Mouse (Mus musculus): ENCODE measurements around the gene Acin1. TPM values are rescaled to one million over a fixed set of nuclear protein-coding genes. Genes with fewer than 3 reads are reported as not detected.

Gene Acin1
- polyA plus RNA-seq, 1 experiment from 2014 or later: 110 TPM

- no peak for DNase-seq (ENCODE audit: low spot score)
- WGBS: 3% methylated on average over 15 of the region's 15 CpGs
- Histone ChIP-seq H3K36me3 (no peaks in the 10 kb centered on the region), H3K27ac (0 out of 2 replicates have a peak overlapping the region, but pooled peaks have one; percentile 36), H3K4me1 (peaks cover 20% of the 10 kb centered on the region), H3K9me3 (no peaks in the 10 kb centered on the region), H3K27me3 (ENCODE audit: insufficient read depth, poor library complexity, severe bottlenecking) (peaks cover 9% of the 10 kb centered on the region; the same call in 1 of the 2 replicates), H3K4me3 (peak overlapping the region; percentile 54)
Observed at GRCm38 (mm10) chr14:54714617-54715081, 27.9 kb upstream of the Acin1 start.

GRCm38 (mm10) chr14:54714121-54714520 lies 27.4 kb upstream of the Acin1 start:
- WGBS: under 1% methylated on average over 13 of the region's 13 CpGs
- DNase-seq (ENCODE audit: low spot score): peak; percentile 88
- H3K4me1 ChIP-seq: peaks cover 21% of the 10 kb centered on the region

DNA sequence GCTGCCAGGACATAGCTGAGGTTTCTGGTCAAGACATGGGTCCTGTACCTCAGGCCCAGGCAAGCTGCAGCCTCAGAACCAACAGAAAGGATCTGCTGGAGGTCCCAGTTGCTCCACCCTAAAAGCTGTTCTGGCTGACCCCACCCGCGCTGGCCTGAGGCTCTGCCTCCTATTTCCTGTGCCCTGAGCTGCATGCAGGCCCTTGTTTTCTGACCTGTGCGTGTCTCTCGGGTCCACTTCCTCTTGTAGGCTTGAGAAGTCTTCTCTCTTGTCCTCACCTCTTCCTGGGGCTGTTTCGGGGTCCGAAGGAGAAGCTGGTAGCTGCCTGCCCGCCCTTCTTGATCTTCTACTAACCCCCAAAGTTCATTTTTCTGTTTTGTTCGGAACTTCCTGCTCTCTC lies 26.1 kb upstream of the Acin1 start:
- H3K27me3 ChIP-seq (ENCODE audit: insufficient read depth, poor library complexity, severe bottlenecking): peaks cover 9% of the 10 kb centered on the region; the same call in 1 of the 2 replicates
- 63% methylated on average over 8 of the region's 8 CpGs for WGBS
- no peaks in the 10 kb centered on the region for H3K36me3 ChIP-seq
- H3K27ac ChIP-seq: peak overlapping the region; percentile 37; the same call in 1 of the 2 replicates
- H3K4me3 ChIP-seq: no peak overlapping the region
- H3K4me1 ChIP-seq: peaks cover 30% of the 10 kb centered on the region
- no peaks in the 10 kb centered on the region for H3K9me3 ChIP-seq
- no peak for DNase-seq (ENCODE audit: low spot score)

More at GRCm38 (mm10) chr14:54714121-54714520, 27.4 kb upstream of the Acin1 start:
- no peaks in the 10 kb centered on the region for H3K9me3 ChIP-seq
- no peak overlapping the region for H3K27ac ChIP-seq
- H3K36me3 ChIP-seq: no peaks in the 10 kb centered on the region
- peaks cover 9% of the 10 kb centered on the region; the same call in 1 of the 2 replicates for H3K27me3 ChIP-seq (ENCODE audit: insufficient read depth, poor library complexity, severe bottlenecking)
- H3K4me3 ChIP-seq: peak overlapping the region; percentile 54

DNA sequence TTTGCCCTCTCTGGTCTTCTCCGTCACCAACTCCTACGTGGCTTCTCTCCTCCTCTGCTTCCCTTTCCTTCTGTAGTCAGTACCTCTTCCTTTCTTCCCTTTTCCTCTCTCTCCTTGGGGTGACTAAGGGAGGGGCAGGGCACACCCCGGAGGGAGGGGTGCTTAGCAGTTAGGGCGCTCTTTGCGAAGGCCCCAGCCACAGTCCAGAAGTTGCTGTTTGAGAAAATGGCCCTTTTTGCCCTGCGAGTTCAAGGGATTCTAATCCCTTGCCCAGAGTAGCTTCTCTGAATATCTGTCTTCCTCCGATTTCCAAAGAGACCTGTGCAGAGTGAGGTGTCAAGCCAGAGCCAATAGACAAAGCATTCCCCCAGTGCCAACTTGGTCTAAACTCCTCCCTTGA lies 25.3 kb upstream of the Acin1 start, which contains the start of gene Cebpe:
Cebpe (minus strand) TSS at position 101 of the 400 bp plus-strand sequence.
- Histone ChIP-seq H3K27me3 (ENCODE audit: insufficient read depth, poor library complexity, severe bottlenecking) (peaks cover 14% of the 10 kb centered on the region; the same call in 1 of the 2 replicates), H3K4me3 (no peak within 1 kb of the TSS)
- 84% methylated on average over 7 of the region's 7 CpGs for whole genome bisulfite sequencing

GRCm38 (mm10) chr14:54709054-54709453 lies 22.3 kb upstream of the Acin1 start:
- WGBS: 58% methylated on average over 9 of the region's 9 CpGs
- no peak overlapping the region for H3K4me3 ChIP-seq
- DNase-seq (ENCODE audit: low spot score): no peak

More for the DNA sequence above, 25.3 kb upstream of the Acin1 start, which contains the start of gene Cebpe:
- Histone ChIP-seq H3K36me3 (no peaks in the 10 kb centered on the region), H3K9me3 (no peaks in the 10 kb centered on the region), H3K4me1 (peaks cover 37% of the 10 kb centered on the region), H3K27ac (peak within 1 kb of the TSS; percentile 37; the same call in 1 of the 2 replicates)
- DNase-seq (ENCODE audit: low spot score): no peak

DNA sequence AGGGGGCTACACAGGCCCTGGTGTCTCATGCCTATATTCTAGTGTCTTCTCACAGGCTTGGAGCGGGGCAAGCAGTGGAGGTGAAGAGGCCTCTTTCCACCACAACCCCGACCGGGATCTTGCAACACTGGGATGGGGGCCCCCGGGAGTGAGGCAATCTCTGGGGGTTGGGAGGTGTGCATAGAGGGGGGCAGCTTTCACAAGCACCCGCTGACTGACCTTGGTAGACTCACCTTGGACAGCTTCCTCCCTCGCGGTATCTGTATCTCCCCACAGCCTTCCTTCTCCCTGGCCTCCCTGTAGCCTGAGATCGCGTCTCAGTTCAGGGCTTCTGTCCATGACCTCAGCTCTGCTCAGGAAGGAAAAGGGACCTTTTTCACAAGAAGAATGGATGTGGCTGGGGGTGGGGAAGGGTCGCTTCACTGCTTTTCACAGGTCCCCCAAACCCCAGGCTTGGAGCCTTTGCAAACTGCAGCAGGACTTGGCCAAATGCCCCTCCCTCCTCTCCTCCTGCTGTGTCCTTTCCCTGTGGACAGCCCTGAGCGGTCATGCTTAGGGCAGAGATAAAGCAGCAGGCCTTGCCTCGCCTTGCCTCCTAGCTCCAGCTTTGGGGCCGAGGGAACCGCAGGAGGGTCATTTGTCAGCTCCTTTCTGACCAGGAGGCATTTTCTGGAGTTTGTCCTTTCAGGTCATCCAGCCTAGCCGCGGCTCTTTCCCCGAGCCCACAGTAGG lies 20.0 kb upstream of the Acin1 start:
- Histone ChIP-seq H3K9me3 (no peaks in the 10 kb centered on the region), H3K4me1 (peaks cover 43% of the 10 kb centered on the region), H3K36me3 (no peaks in the 10 kb centered on the region), H3K4me3 (peak overlapping the region; percentile 34; the same call in 1 of the 2 replicates), H3K27ac (peak overlapping the region; percentile 84), H3K27me3 (ENCODE audit: insufficient read depth, poor library complexity, severe bottlenecking) (peaks cover 23% of the 10 kb centered on the region; the same call in 1 of the 2 replicates)
- DNase-seq (ENCODE audit: low spot score): peak; percentile 83
- 32% methylated on average over 17 of the region's 17 CpGs for WGBS

More at GRCm38 (mm10) chr14:54709054-54709453, 22.3 kb upstream of the Acin1 start:
- Histone ChIP-seq H3K27ac (no peak overlapping the region), H3K36me3 (no peaks in the 10 kb centered on the region), H3K4me1 (peaks cover 50% of the 10 kb centered on the region), H3K9me3 (no peaks in the 10 kb centered on the region), H3K27me3 (ENCODE audit: insufficient read depth, poor library complexity, severe bottlenecking) (peaks cover 14% of the 10 kb centered on the region; the same call in 1 of the 2 replicates)

DNA sequence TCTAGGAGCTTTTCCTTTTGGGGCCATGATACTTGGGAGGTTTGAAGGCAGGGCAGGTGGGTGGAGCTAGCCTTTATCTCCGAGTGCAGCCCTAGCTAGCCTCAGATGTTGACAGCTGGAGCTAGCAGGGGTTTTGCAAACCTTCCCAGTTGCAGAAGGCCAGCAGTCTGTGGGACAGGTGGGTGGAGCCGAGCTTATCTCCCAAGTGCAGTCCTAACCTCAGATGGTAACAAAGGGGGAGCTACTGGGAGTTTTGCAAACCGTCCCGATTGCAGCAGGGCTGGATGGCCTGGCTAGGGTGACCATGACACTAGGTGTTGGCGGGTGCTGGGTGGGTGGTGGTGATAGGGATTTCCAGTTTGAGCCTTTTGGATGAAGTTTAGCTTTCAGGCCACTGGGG lies 19.1 kb upstream of the Acin1 start:
- Histone ChIP-seq H3K36me3 (no peaks in the 10 kb centered on the region), H3K27ac (peak overlapping the region; percentile 84), H3K4me3 (0 out of 2 replicates have a peak overlapping the region, but pooled peaks have one; percentile 8), H3K4me1 (peaks cover 48% of the 10 kb centered on the region), H3K9me3 (no peaks in the 10 kb centered on the region), H3K27me3 (ENCODE audit: insufficient read depth, poor library complexity, severe bottlenecking) (peaks cover 23% of the 10 kb centered on the region; the same call in 1 of the 2 replicates)
- WGBS: 14% methylated on average over 5 of the region's 5 CpGs
- DNase-seq (ENCODE audit: low spot score): peak; percentile 93

DNA sequence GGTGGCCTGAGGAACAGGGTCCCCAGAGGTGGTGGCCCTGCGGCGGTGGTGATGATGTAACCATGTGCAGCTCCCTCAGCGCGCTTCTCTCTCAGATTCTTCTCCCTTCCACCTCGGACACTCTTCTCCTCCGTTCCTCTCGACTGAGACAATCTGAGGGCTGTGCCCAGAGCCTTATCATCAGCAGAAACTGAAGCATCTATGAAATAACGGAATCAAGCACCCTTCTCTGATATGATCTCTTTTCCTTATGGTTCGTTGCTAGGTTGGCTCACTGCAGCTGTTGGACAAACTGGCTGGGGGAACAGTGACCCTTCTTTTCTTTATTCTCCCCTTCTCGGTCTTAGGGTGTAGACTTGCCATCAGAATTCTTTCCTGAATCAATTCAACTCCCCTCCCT lies 16.5 kb upstream of the Acin1 start:
- H3K36me3 ChIP-seq: no peaks in the 10 kb centered on the region
- no peak overlapping the region for H3K27ac ChIP-seq
- H3K27me3 ChIP-seq (ENCODE audit: insufficient read depth, poor library complexity, severe bottlenecking): peaks cover 15% of the 10 kb centered on the region; the same call in 1 of the 2 replicates
- no peaks in the 10 kb centered on the region for H3K9me3 ChIP-seq
- H3K4me3 ChIP-seq: no peak overlapping the region
- H3K4me1 ChIP-seq: peaks cover 42% of the 10 kb centered on the region
- WGBS: 49% methylated on average over 10 of the region's 10 CpGs
- DNase-seq (ENCODE audit: low spot score): no peak

GRCm38 (mm10) chr14:54701298-54701697 lies 14.6 kb upstream of the Acin1 start:
- peaks cover 23% of the 10 kb centered on the region for H3K4me1 ChIP-seq
- DNase-seq (ENCODE audit: low spot score): peak; percentile 89
- 9% methylated on average over 6 of the region's 6 CpGs for WGBS
- H3K27ac ChIP-seq: no peak overlapping the region
- H3K27me3 ChIP-seq (ENCODE audit: insufficient read depth, poor library complexity, severe bottlenecking): 0 out of 2 replicates have a peak, but pooled peaks cover 9% of the 10 kb centered on the region
- H3K9me3 ChIP-seq: no peaks in the 10 kb centered on the region
- no peak overlapping the region for H3K4me3 ChIP-seq
- no peaks in the 10 kb centered on the region for H3K36me3 ChIP-seq

DNA sequence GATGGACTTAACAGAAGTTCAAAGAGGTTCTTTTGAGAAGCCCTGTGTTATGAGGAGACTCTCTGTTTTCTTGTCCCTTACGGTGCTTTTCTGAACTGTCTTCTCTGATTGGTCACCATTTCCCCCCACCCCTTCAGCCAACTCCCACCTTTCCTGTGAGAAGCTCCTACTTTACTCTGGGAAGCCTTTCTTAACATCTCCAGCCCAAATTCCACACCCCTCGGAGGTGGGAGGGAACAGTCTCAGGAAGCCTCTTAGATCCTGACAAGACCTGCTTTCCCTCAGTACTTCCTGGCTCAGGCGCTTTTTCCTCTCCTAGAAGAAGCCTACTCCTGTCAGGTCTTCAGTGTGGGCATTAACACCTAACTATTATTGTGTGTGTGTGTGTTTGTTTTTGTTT lies 12.9 kb upstream of the Acin1 start:
- no peaks in the 10 kb centered on the region for H3K9me3 ChIP-seq
- no peaks in the 10 kb centered on the region for H3K36me3 ChIP-seq
- H3K4me3 ChIP-seq: no peak overlapping the region
- H3K27me3 ChIP-seq (ENCODE audit: insufficient read depth, poor library complexity, severe bottlenecking): 0 out of 2 replicates have a peak, but pooled peaks cover 9% of the 10 kb centered on the region
- 28% methylated on average over 3 of the region's 3 CpGs for WGBS
- H3K4me1 ChIP-seq: peaks cover 11% of the 10 kb centered on the region; the same call in 1 of the 2 replicates
- DNase-seq (ENCODE audit: low spot score): no peak
- no peak overlapping the region for H3K27ac ChIP-seq

GRCm38 (mm10) chr14:54698733-54699132 lies 12.0 kb upstream of the Acin1 start, which contains the start of gene Gm29776:
Gm29776 (minus strand) TSS chr14:54698833.
- WGBS: 71% methylated on average over 4 of the region's 4 CpGs
- Histone ChIP-seq H3K9me3 (no peaks in the 10 kb centered on the region), H3K4me1 (peaks cover 11% of the 10 kb centered on the region; the same call in 1 of the 2 replicates), H3K4me3 (no peak within 1 kb of the TSS), H3K27me3 (ENCODE audit: insufficient read depth, poor library complexity, severe bottlenecking) (0 out of 2 replicates have a peak, but pooled peaks cover 9% of the 10 kb centered on the region), H3K36me3 (peaks cover 3% of the 10 kb centered on the region; the same call in 1 of the 2 replicates), H3K27ac (no peak within 1 kb of the TSS)
- DNase-seq (ENCODE audit: low spot score): no peak

DNA sequence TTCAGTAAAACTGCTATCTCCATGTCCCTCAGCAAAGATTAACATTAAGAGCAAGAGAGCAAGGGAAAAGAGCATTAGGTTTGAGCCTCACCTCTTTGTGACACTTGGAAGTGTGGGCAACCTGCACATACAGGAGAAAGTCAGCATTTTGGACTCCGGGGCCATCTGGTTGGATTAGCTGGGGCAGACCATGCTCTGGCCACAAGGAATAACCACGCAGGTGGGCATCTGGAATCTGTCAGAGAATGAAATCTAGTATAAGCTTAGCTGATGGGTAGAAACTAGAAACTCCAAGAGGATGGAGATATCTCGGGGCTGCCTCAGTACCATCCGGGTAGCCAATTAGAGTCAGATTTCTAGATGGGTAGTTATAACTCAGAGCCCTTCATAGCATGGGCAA lies 10.0 kb upstream of the Acin1 start:
- Histone ChIP-seq H3K27me3 (ENCODE audit: insufficient read depth, poor library complexity, severe bottlenecking) (no peaks in the 10 kb centered on the region), H3K27ac (no peak overlapping the region), H3K36me3 (peaks cover 17% of the 10 kb centered on the region), H3K4me1 (peaks cover 11% of the 10 kb centered on the region; the same call in 1 of the 2 replicates), H3K4me3 (no peak overlapping the region), H3K9me3 (no peaks in the 10 kb centered on the region)
- no peak for DNase-seq (ENCODE audit: low spot score)
- WGBS: 84% methylated on average over 4 of the region's 4 CpGs

DNA sequence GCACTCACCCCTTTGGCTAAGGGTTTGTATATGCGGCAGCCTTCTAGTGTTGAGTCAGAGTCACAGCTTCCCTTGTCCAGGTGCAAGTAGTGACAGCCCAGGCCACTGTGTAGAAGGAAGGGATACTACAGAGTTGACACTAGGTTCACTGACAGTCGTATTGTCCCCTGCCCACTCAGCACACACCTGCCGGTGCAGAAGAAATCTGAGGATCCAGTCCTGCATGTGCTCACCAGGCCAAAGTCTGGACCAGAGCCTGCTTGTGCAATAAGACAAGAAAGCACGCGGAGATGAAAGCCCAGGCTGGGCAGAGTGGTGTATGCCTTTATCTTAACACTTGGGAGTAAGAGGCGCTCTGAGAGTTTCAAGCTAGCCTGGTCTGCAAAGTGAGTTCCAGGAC lies 8.3 kb upstream of the Acin1 start:
- Histone ChIP-seq H3K4me1 (0 out of 2 replicates have a peak, but pooled peaks cover 2% of the 10 kb centered on the region), H3K36me3 (peaks cover 28% of the 10 kb centered on the region), H3K9me3 (no peaks in the 10 kb centered on the region), H3K27ac (no peak overlapping the region), H3K4me3 (no peak overlapping the region), H3K27me3 (ENCODE audit: insufficient read depth, poor library complexity, severe bottlenecking) (no peaks in the 10 kb centered on the region)
- no peak for DNase-seq (ENCODE audit: low spot score)
- 55% methylated on average over 6 of the region's 6 CpGs for WGBS
